Mouse (Mus musculus) layer of hippocampus, adult 9-10 months (tissue): Measurements from ENCODE around the gene Timm29.

Source experiments
- DNase-seq: peaks from one replicate; pipeline ENCODE4 v3.0.0; 2022; ENCODE audit warnings: low spot score

Timm29 gene

DNA sequence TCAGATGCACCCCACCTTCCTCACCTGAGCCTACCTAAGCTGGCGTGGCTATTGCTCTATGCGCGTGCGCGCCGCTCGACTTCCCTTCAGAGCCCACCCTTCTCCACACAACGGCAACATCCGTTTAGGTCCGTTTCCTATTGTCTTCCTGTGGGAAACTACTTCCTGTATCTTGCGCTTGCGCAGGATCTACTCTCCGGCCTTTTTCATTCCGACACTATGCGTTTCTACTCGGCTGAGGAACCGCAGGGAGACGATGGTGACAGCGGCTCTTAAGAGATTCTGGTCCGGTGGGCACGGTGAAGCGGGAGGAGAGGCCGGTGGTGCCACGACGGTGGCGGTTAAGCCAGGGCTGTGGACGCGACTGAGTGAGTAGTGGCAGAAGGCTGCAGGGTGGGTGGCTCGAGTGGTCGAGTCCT, at the start of gene Timm29, which contains the start of gene Yipf2:
Gene Timm29 (plus strand): TSS at position 20 of the 419 bp plus-strand sequence.
Gene Yipf2 (minus strand): TSS at position 126 of the 419 bp plus-strand sequence.
- DNase-seq, result peak; percentile 94

GRCm38 (mm10) chr9:21545351-21545915, 47.1 kb upstream of the Timm29 start:
- no peak for DNase-seq

DNA sequence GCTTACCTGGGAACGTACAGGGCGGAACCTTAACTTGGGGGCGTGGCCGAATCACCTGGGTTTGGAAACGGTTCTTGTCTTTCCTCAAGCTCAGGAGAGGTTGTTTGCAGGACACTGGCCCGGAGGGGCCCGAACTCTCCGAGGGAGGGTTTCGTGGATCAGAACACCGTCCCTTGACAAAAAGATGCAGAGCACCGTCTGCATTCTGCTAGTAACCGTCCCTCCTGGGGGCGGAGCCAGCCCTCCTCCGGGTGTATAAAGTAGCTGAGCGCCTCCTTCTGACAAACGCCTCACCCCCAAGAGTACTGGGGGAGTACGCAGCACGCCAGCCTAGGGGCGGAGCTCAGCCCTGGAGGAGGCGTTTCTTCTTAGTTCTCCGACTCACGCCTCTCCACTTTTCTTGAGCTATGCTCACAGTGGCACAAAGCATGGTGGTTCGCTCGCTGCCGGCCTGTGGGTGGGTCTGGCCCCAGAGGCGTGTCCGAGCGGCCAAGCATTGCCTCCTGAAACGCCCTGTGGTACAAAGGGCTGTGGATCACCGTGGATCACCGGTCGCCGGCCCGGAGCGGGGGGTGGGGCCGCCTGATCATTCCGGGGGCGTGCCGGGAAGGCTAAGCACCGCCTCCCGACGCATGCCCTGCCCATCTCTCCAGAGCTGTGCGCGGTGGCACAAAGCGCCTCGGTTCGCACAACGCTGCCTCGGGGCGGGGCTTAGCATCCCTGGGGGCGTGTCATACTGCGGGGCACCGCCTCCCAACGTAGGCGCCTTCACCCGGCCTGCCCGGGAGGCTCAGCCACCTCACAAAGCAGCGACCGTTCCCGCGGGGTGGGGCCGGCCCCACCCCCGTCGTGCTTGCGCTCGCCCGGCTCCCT, 46.4 kb upstream of the Timm29 start:
- peak; percentile 91 for DNase-seq

DNA sequence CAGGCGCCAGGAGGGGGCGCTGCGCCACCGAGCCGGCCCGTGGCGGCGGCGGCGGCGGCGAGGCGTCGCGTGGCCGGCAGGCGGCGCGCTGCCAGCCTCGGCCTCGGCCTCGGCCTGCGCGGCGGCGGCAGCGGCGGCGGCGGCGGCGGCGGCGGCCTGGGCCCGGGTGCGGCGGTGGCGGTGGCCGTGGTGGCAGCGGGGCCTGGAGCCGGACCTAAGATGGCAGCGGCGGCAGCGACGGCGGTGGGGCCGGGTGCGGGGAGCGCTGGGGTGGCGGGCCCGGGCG, 45.8 kb upstream of the Timm29 start, which contains the start of gene Carm1:
Gene Carm1 (plus strand): TSS at position 106 of the 286 bp plus-strand sequence.
- DNase-seq, result no peak

DNA sequence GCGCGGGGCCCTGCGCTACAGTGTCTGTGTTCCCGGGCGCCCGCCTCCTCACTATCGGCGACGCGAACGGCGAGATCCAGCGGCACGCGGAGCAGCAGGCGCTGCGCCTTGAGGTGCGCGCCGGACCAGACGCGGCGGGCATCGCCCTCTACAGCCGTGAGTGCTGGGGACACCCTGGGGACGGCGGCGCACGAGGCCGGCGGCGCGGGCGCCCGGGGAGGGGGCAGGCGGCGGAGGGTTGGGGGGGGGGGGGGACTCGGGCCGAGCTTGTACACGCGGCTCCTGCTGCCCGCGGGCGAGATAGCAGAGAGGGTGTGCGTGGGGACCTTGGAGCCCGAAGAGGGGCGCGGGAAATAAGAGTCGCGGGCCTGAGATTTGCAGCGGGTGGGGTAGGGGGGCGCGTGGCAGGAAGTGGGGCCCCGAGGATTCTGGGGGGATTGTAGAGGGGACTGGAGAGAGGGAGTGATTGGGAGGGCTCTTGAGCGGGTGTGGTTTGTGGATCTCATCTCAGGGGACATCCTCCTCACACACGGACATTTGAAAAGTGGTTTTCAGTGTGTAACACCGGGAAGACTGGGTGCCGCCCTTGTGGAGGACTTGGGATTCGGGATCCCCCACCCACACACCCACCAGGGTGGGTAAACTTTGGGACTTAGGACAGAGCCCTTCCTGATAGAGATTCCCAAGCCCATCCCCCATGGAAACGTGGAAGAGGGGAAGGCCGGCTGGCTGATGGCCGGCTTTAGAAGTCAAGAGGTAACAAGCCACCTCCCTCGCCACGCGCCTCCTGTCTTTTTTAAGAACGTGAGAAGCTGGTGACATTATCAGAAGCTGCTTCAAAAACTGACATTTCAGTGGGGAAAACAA, 45.2 kb upstream of the Timm29 start:
- DNase-seq, result no peak

- DNase-seq, result no peak
Measured at GRCm38 (mm10) chr9:21551049-21551448, 41.5 kb upstream of the Timm29 start.

- no peak for DNase-seq
Measured at GRCm38 (mm10) chr9:21553607-21554273, 38.8 kb upstream of the Timm29 start.

GRCm38 (mm10) chr9:21555198-21555742, 37.3 kb upstream of the Timm29 start:
- DNase-seq, result no peak

DNA sequence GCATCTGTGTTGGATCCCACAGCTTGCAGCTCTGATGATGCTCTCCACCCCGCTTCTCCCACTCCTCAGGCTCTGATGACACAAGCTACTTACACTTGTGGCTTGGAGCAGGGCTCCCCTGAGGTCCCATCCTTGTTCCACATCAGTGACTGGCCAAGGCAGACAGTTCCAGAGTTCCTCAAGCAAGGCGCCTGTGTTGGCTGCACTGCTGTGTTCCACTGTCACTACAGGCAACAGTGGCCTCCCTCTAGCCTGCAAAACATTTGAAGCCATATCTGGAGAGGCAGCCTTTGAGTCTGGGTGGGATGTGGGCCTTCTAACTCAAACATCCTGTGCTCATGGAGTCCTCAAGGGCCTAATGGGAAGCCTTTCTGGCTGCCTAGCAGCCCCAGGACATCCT, 35.5 kb upstream of the Timm29 start:
- no peak for DNase-seq

DNA sequence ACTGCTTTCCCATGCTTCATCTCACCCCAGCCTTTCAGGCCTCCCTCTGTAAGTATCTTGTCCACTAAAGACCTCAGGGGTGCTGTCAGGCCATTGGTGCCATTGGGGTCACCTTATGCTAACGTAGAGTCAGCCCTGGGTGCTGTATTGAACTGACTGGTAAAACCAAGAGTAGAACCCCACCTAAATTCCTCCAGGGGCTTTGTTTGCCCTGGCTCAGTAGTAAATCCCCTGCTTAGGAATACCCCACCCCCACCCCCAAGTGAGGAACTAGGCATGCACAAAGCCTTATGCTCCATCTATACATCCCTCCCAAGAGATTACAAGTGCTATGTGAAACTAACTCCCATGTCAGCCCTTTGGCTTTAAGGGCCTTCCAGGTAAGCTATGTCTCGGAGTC, 35.0 kb upstream of the Timm29 start:
- DNase-seq, result no peak

DNA sequence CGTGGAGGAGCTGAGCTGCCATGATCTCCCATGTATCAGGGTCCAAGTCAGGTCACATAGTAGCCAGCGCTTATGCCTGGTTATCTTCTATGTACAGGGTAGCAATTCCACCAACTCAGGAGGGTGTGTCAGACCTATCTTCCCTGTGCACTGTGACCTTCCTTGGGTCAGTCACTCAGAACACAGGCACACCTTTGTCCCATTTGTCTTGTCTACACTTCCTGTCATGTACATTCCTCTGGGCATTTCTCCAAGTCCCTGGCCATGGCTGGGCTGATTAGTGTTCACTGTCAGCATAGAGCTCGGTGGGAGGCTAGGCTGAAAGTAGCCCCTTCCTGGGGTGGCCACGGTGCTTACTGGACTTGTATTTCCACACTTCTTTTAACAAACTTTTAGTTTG, 34.2 kb upstream of the Timm29 start:
- DNase-seq, result no peak

DNA sequence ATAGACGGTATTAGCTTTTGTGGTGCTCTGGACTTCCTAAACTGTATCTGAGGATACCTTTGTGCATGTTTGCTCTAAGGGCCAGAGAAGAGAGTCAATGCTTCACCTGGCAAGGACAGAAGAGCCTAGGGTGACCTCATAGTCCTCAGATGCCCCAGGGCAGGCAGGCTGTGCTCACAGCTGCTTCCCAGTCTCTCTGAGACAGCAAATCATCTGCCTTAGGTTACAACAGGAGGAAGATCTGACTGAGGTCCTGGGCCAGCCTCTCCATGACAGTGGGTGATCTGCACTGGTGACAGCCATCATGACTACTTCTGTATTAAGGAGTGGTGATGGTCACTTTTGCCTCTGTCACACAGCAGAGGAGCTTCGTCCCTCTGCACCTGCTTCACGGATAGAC, 33.4 kb upstream of the Timm29 start:
- no peak for DNase-seq

DNA sequence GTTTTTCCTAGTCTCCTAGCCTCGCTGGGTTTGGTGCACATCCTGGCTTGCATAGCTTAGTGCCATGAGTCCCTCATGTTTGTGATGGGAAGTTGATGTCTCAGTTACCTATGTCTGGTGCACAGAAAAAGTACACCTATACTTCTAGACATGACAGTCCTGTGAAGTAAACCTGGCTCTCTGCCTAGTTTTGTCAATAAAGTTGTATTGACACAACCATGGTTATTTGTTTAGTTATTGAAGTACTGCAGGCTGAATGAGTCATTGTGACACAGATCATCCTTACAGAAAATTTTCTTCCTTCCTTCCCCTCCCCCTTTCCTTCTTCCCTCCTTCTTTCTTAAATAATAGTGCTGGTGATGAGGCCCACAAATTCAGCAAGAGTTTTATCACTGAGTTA, 28.1 kb upstream of the Timm29 start:
- DNase-seq, result no peak

DNA sequence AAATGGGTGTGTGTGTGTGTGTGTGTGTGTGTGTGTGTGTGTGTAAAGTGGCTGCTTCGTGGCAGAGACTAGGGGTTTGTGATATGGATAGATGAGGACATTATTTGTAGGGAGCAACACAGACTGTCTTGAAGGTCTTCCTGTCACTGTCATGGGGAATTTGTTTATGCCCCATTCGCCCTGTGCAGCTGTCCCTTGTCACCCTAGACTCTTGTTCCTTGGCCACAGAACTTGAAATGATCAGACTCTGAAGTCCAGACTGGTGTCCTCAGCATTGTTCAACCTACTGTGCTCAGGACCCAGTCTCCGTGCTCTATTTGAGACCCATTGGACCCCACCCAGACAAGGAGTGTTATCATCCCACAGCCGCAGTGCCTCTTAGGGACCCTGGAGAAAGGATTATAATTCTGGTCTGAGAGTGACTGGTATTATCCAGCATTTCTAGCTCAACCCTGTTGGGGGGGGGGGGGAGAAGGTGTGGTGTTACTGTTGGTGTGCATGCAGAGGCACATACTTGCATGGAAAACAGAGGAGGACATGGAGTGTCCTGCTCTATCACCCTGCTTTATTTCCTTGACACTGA, 27.4 kb upstream of the Timm29 start:
- no peak for DNase-seq

GRCm38 (mm10) chr9:21566538-21566937, 26.0 kb upstream of the Timm29 start:
- DNase-seq, result no peak

DNA sequence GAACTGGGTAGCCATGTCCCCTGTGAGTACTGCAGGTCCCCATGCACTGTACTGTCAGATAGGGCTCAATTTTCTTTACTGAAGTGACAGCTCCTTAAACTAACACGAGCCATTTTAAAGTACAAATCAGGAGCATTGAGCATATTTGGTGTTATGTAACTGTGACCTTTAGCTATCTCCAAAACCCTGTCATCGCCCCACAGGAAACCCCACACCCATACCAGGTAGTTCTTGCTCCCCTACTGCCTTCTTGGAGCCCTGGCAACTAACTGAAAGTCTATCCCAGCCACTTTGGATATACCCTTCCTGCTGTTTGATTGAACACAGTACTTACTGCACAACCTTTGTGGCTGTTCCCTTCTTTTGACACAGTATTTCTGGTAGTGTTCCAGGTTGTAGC, 25.5 kb upstream of the Timm29 start:
- no peak for DNase-seq

DNA sequence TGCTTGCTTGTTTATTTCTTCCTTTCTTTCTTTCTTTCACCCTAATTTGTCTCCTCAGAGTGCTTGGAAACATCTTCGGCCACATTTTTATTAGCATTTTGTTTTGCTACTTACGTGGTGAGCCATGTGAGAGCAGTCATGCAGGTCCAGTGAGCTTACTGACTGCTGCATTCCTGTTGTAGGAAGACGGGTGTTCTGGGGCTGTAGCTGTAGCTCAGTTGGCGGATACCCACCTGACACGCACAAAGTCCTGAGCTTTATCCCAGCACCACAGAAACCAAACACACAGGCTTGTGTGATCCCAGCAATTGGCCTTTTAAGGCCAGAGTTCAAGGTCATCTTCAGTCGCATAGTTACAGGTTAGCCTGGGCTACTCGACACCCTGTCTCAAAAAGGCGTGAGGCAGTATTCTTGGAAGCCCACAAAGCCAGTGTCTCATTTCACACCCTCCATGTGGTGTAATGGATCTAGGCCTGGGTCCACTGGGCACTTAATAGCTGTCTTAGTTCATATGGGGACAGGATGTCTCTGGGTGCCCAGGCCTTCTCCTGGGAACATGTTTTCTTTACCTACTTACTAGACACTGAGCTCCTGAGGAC, 23.8 kb upstream of the Timm29 start:
- no peak for DNase-seq

GRCm38 (mm10) chr9:21574012-21574801, 18.3 kb upstream of the Timm29 start:
- DNase-seq, result no peak

GRCm38 (mm10) chr9:21575253-21575652, 17.3 kb upstream of the Timm29 start:
- DNase-seq, result no peak

DNA sequence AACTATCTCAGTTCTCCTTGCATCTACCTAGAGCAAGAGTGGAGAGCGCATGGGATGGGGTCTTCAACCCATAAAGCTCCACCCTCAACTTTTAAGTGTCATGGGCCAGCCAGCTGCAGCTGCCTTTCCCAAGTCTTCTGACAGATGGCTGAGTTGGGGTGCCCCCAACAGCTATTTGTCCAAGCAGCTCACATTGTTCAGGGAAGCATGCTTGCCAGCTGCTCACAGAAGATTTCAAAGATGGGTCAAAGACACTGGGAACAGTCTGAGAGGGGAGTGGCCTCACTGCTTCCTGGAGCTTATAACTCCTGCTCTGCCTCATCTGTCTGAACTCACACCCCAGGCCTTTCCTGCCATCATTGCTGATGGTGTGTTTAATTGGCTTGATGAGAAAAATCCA, 16.2 kb upstream of the Timm29 start:
- DNase-seq, result no peak
